Mouse (Mus musculus): ENCODE data around the gene Cfap161.

DNA sequence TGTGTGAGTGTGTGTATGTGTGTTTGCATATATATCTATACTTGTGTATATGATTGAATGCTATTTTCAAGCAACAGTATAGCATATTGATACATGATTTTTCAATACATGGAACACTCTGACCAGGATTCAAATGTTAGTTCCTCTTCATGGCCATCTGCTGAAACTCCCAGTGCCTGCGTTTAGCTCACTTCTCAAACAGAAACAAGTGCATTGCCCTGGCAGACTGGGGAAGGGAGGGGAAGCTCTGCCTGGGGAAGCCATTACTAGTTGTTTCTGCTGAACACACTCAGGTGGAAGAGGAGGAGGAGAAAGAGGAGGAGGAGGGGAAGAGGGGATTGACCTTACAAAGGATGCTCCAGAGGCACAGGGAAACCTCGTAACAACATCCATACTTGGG is 52.7 kb downstream of the Cfap161 start:
- no peak for TF ChIP-seq CTCF (IDR thresholded peaks at IDR 0.05; ENCODE audit: low read depth)
- no peak for TF ChIP-seq EP300 (IDR thresholded peaks at IDR 0.05; ENCODE audit: low read depth)

Data from heart, postnatal 0 days (tissue).